Mouse (Mus musculus) MEL (cell line): ENCODE measurements around the gene Rdh16f1.

Experiments
- CTCF ChIP-seq, 3 experiments: IDR thresholded peaks in 2 of 3; conservative IDR thresholded peaks in 1 of 3; 2 replicates each; pipeline ENCODE4 v1.5.1; 2011 to 2012; ENCODE audit warnings: low read length in 3 of 3, low read depth in 2 of 3, mild to moderate bottlenecking in 2 of 3, improper control_type of control experiment in 1 of 3, inconsistent platforms in 1 of 3, mixed read lengths in 1 of 3, moderate library complexity in 1 of 3; ENCODE audit not compliant: control insufficient read depth in 1 of 3, insufficient read depth in 1 of 3, poor library complexity in 1 of 3, severe bottlenecking in 1 of 3
- E2F4 ChIP-seq: IDR thresholded peaks from 2 replicates; pipeline ENCODE4 v1.6.1; 2011; ENCODE audit warnings: low read depth, low read length, improper control_type of control experiment, borderline replicate concordance
- ETS1 ChIP-seq: IDR thresholded peaks from 2 replicates; pipeline ENCODE4 v1.6.1; 2012; ENCODE audit warnings: low read depth, mild to moderate bottlenecking, inconsistent platforms, low read length, improper control_type of control experiment, moderate library complexity
- JUND ChIP-seq: IDR thresholded peaks from 2 replicates; pipeline ENCODE4 v1.6.1; 2011; ENCODE audit warnings: low read depth, mild to moderate bottlenecking, improper control_type of control experiment, low read length
- NELFE ChIP-seq: IDR thresholded peaks from 2 replicates; pipeline ENCODE4 v1.6.1; 2011; ENCODE audit warnings: low read depth, low read length, improper control_type of control experiment
- POLR2A ChIP-seq, 2 experiments: IDR thresholded peaks; 2 replicates each; pipeline ENCODE4 v1.6.1; 2011 to 2012; ENCODE audit warnings: low read length in 2 of 2, mild to moderate bottlenecking in 2 of 2, control low read depth in 1 of 2, improper control_type of control experiment in 1 of 2, low read depth in 1 of 2, moderate library complexity in 1 of 2; ENCODE audit not compliant: control insufficient read depth in 1 of 2, insufficient read depth in 1 of 2, poor library complexity in 1 of 2
- POLR2AphosphoS5 ChIP-seq: IDR thresholded peaks from 2 replicates; pipeline ENCODE4 v1.6.1; 2012; ENCODE audit warnings: low read depth, borderline replicate concordance, mild to moderate bottlenecking, inconsistent platforms, low read length, moderate library complexity, mixed read lengths
- RAD21 ChIP-seq: IDR thresholded peaks from 2 replicates; pipeline ENCODE4 v1.6.1; 2011; ENCODE audit warnings: mild to moderate bottlenecking, low read depth, low read length, improper control_type of control experiment
- TCF12 ChIP-seq: IDR thresholded peaks from 2 replicates; pipeline ENCODE4 v1.6.1; 2014; ENCODE audit warnings: low read depth, mild to moderate bottlenecking, inconsistent platforms, low read length, improper control_type of control experiment, moderate library complexity
- USF1 ChIP-seq: IDR thresholded peaks from 2 replicates; pipeline ENCODE4 v1.6.1; 2014; ENCODE audit warnings: low read depth, mild to moderate bottlenecking, inconsistent platforms, low read length, improper control_type of control experiment, moderate library complexity
- ZC3H11A ChIP-seq: IDR thresholded peaks from 2 replicates; pipeline ENCODE4 v1.6.1; 2012; ENCODE audit warnings: low read depth, mild to moderate bottlenecking, inconsistent platforms, low read length, improper control_type of control experiment

- TF ChIP-seq CTCF (IDR thresholded peaks at IDR 0.05 in 2 of 3, conservative IDR thresholded peaks at IDR 0.05 in 1 of 3; ENCODE audit: control insufficient read depth in 1 of 3, insufficient read depth in 1 of 3, low read depth in 2 of 3, low read length in 3 of 3, poor library complexity in 1 of 3, severe bottlenecking in 1 of 3) (no peak), POLR2AphosphoS5 (no peak), JUND (no peak), NELFE (no peak), ETS1 (no peak), RAD21 (no peak), E2F4 (no peak), USF1 (no peak), POLR2A (IDR thresholded peaks at IDR 0.05; ENCODE audit: control insufficient read depth in 1 of 2, insufficient read depth in 1 of 2, low read depth in 1 of 2, low read length in 2 of 2, poor library complexity in 1 of 2) (no peak), ZC3H11A (no peak), TCF12 (no peak)
Measured at GRCm38 (mm10) chr10:127829121-127829520, 69.5 kb downstream of the Rdh16f1 start.
